Mouse (Mus musculus): ENCODE measurements at regions not wholly inside any gene's neighbourhood (a gene's known extent, or its start where the extent isn't known, plus 50 kb on each side); places are given as distances from the start of the nearest gene placed in this dataset.

DNA sequence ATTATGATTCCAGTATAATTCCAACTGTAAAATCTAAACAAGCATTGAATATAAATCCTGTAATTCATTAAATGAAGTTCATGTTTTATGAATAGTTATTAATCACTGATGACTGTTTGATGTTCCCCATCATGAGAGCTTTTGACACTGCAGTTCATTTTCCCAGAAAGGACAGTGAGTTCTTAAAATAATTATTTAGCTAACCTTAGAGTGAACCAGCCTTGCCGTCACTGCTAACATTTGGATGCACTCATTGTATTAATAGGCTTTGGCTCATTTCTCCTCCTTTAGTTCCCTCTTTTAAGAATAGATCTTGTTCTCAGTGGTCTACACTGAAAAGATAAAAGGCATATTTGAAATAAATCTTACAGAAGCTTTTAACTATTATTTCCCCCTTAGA, 64.8 kb upstream of the Tmx4 start:
- Histone ChIP-seq H3K4me3 (ENCODE audit: control insufficient read depth in 1 of 2, insufficient read depth in 1 of 2, low read depth in 2 of 2, low read length in 2 of 2) (no peak overlapping the region), H3K36me3 (ENCODE audit: control insufficient read depth in 1 of 2, insufficient read depth in 2 of 2, low read length in 2 of 2) (peaks cover 0 to 8% of the 10 kb centered on the region in 2 experiments; a peak in 1 of 4 replicates), H3K9me3 (replicated peaks; ENCODE audit: insufficient read depth, low read length) (no peaks in the 10 kb centered on the region), H3K27ac (ENCODE audit: control insufficient read depth, low read depth, low read length) (no peak overlapping the region), H3K27me3 (ENCODE audit: control insufficient read depth in 1 of 2, insufficient read depth in 2 of 2, low read length in 2 of 2) (no peaks in the 10 kb centered on the region), H3K9ac (ENCODE audit: control insufficient read depth, low read depth, low read length, poor library complexity, severe bottlenecking) (no peak overlapping the region), H3K79me2 (ENCODE audit: control insufficient read depth, insufficient read depth, low read length, poor library complexity) (no peaks in the 10 kb centered on the region), H3K4me1 (ENCODE audit: control insufficient read depth in 1 of 2, insufficient read depth in 2 of 2, low read length in 2 of 2) (peaks cover 0 to 7% of the 10 kb centered on the region in 2 experiments; a peak in 1 of 4 replicates)
- DNase-seq (ENCODE audit: low read depth, low spot score): no peak
- no peak for TF ChIP-seq BHLHE40 (IDR thresholded peaks at IDR 0.05; ENCODE audit: borderline replicate concordance, low read depth, low read length)
- 0 out of 2 replicates have a peak, but pooled peaks have one; percentile 6 for TF ChIP-seq GATA1 (IDR thresholded peaks at IDR 0.05; ENCODE audit: low read depth, low read length)

DNA sequence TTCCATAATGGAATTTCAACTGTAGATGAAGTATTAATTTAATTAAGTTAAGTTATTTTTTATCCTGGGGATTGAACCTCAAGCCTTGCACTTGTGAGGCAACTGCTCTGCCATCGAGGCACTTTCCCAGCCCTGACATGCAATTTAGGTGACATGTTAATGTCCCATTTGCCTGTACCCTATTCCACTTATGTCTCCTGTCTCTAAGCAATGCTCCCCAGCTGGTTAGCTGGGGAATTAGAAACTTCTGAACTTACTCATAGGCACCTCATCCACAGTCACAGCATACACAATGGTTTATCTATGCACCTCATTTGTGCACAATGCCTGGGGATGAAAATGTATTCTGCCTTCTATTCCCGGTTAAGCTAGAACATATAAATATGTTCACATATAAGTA, 59.1 kb upstream of the Tmx4 start:
- H3K9ac ChIP-seq (ENCODE audit: control insufficient read depth, low read depth, low read length, poor library complexity, severe bottlenecking): no peak overlapping the region
- DNase-seq (ENCODE audit: low read depth, low spot score): no peak
- TF ChIP-seq ZC3H11A (IDR thresholded peaks at IDR 0.05; ENCODE audit: low read depth, low read length): no peak
- no peak for TF ChIP-seq NRF1 (IDR thresholded peaks at IDR 0.05; ENCODE audit: insufficient read depth, low read depth, low read length, poor library complexity, severe bottlenecking)
- TF ChIP-seq MAX (IDR thresholded peaks at IDR 0.05; ENCODE audit: low read length): no peak
- TF ChIP-seq KAT2A (conservative IDR thresholded peaks at IDR 0.05; ENCODE audit: low read depth, low read length): no peak
- no peak for TF ChIP-seq MXI1 (IDR thresholded peaks at IDR 0.05; ENCODE audit: low read depth, low read length)
- no peak for TF ChIP-seq ELF1 (IDR thresholded peaks at IDR 0.05; ENCODE audit: low read depth, low read length)
- TF ChIP-seq HCFC1 (IDR thresholded peaks at IDR 0.05; ENCODE audit: low read depth, low read length): no peak
- TF ChIP-seq RAD21 (IDR thresholded peaks at IDR 0.05; ENCODE audit: low read depth, low read length): no peak
- no peak for TF ChIP-seq EP300 (IDR thresholded peaks at IDR 0.05; ENCODE audit: low read depth in 1 of 2, low read length in 2 of 2)
- TF ChIP-seq MAFK (IDR thresholded peaks at IDR 0.05; ENCODE audit: borderline replicate concordance, low read depth, low read length): no peak
- TF ChIP-seq MAZ (IDR thresholded peaks at IDR 0.05; ENCODE audit: low read depth, low read length): no peak
- no peak for TF ChIP-seq MEF2A (IDR thresholded peaks at IDR 0.05; ENCODE audit: extremely low read depth, insufficient replicate concordance, low read depth, low read length, poor library complexity, severe bottlenecking)
- TF ChIP-seq MYB (IDR thresholded peaks at IDR 0.05; ENCODE audit: low read depth, low read length): no peak
- no peak for TF ChIP-seq ZNF384 (IDR thresholded peaks at IDR 0.05; ENCODE audit: low read depth, low read length)
- no peak for TF ChIP-seq USF1 (IDR thresholded peaks at IDR 0.05; ENCODE audit: low read depth, low read length)
- TF ChIP-seq TAL1 (IDR thresholded peaks at IDR 0.05; ENCODE audit: low read length): no peak
- no peak for TF ChIP-seq BHLHE40 (IDR thresholded peaks at IDR 0.05; ENCODE audit: borderline replicate concordance, low read depth, low read length)
- H3K27ac ChIP-seq (ENCODE audit: control insufficient read depth, low read depth, low read length): no peak overlapping the region
- no peaks in the 10 kb centered on the region for H3K79me2 ChIP-seq (ENCODE audit: control insufficient read depth, insufficient read depth, low read length, poor library complexity)
- no peaks in the 10 kb centered on the region for H3K9me3 ChIP-seq (replicated peaks; ENCODE audit: insufficient read depth, low read length)
- H3K4me3 ChIP-seq (ENCODE audit: control insufficient read depth in 1 of 2, insufficient read depth in 1 of 2, low read depth in 2 of 2, low read length in 2 of 2): no peak overlapping the region
- no peaks in the 10 kb centered on the region for H3K27me3 ChIP-seq (ENCODE audit: control insufficient read depth in 1 of 2, insufficient read depth in 2 of 2, low read length in 2 of 2)
- H3K36me3 ChIP-seq (ENCODE audit: control insufficient read depth in 1 of 2, insufficient read depth in 2 of 2, low read length in 2 of 2): peaks cover 0 to 3% of the 10 kb centered on the region in 2 experiments; a peak in 2 of 4 replicates
- H3K4me1 ChIP-seq (ENCODE audit: control insufficient read depth in 1 of 2, insufficient read depth in 2 of 2, low read length in 2 of 2): peaks cover 0 to 3% of the 10 kb centered on the region in 2 experiments; a peak in 2 of 4 replicates
